Mouse (Mus musculus) liver, postnatal 0 days (tissue): ENCODE measurements around the gene Cd300lg.

ENCODE experiments used
- CTCF ChIP-seq: sonication (generic); IDR thresholded peaks from 2 replicates; pipeline ENCODE4 v1.5.1; 2016; ENCODE audit warnings: antibody characterized with exemption, low read depth
- EP300 ChIP-seq: IDR thresholded peaks from 2 replicates; pipeline ENCODE4 v1.6.1; 2016; ENCODE audit warnings: antibody characterized with exemption, low read depth, mild to moderate bottlenecking

GRCm38 (mm10) chr11:102095676-102096075 lies 54.4 kb downstream of the Cd300lg start:
- TF ChIP-seq CTCF (no peak), EP300 (no peak)
